Mouse (Mus musculus): ENCODE results near the gene Tnfrsf1a. TPM values are rescaled to one million over a fixed set of nuclear protein-coding genes. Genes with fewer than 3 reads are reported as not detected.

Tnfrsf1a gene
- polyA plus RNA-seq, 1 experiment from 2014 or later = 12.8 TPM

DNA sequence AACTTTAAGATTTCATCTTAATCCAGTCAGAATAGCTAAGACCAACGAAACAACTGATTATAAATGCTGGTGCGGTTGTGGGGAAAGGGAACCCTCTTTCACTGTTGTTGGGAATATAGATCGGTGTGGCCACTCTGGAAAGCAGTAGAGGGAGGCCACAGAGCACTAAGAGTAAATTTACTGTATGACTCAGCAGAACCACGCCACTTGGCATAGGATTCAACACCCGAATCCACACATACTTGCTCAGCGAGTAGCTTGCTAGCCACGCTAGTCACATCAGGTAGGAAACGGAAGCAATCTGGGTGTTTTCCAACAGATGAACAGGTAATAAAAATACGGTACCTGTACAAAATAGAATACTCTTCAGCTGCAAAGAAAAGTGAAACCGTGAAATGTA, 58.5 kb downstream of the Tnfrsf1a start:
- Histone ChIP-seq H3K36me3 (ENCODE audit: poor library complexity, severe bottlenecking) (no peaks in the 10 kb centered on the region), H3K4me1 (no peaks in the 10 kb centered on the region), H3K27ac (no peak overlapping the region), H3K9me3 (replicated peaks) (0 out of 2 replicates have a peak, but pooled peaks cover 3% of the 10 kb centered on the region), H3K4me3 (no peak overlapping the region), H3K9ac (no peak overlapping the region), H3K27me3 (no peaks in the 10 kb centered on the region), H3K4me2 (no peak overlapping the region)
- 93% methylated on average over 10 of the region's 10 CpGs for WGBS
- ATAC-seq = no peak

DNA sequence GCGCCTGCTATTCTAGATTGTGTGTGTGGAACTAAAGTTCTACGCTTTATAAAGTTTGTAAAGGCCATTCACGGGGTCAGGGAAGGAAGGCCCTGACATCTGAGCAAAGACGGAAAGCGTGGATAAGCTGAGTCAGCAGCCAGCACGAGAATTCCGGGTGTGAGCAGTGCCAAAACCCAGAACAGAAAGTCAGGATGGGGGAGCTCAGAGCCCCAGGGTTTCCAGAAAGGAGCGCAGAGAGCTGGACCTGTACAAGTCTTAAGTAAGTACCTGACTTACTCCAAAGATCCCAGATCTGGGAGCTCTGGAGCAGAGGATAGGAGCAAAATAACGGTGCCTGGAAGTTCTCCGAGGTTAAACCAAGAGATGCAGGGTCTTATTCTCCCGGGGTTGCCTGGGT, 61.4 kb downstream of the Tnfrsf1a start:
- ATAC-seq = no peak
- H3K4me3 ChIP-seq = no peak overlapping the region
- H3K4me1 ChIP-seq = no peaks in the 10 kb centered on the region
- H3K4me2 ChIP-seq = no peak overlapping the region
- no peaks in the 10 kb centered on the region for H3K27me3 ChIP-seq
- 77% methylated on average over 11 of the region's 11 CpGs for WGBS
- no peaks in the 10 kb centered on the region for H3K36me3 ChIP-seq (ENCODE audit: poor library complexity, severe bottlenecking)
- 0 out of 2 replicates have a peak, but pooled peaks cover 3% of the 10 kb centered on the region for H3K9me3 ChIP-seq (replicated peaks)
- H3K9ac ChIP-seq = no peak overlapping the region
- H3K27ac ChIP-seq = no peak overlapping the region

DNA sequence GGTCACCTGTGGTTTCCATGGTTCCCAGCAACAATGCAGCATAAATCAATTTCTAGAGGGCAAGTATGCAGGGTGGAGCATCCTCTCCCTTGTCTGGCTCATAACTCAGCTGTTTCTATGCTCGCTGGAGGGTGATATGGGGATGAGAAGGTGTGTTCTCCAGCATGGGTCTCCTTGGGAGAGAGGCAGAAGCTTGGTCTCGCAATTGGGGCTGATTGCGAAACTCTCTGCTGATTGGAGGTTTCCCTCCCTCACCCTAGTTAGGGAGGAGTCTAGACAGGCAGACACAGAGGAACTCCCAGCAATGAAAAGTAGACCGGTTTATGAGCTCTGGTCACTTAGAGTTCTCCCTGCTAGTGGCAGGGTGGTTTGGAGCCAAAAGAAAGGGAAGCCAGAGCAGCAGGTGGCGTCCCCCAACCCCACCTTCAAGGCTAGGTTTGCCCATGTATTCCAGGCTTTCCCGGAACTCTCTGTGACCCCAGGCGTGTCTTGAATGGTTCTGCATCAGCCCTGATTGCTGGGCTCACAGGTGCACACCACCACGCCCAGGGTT, 61.9 kb downstream of the Tnfrsf1a start:
- Histone ChIP-seq H3K27ac (no peak overlapping the region), H3K9ac (no peak overlapping the region), H3K9me3 (replicated peaks) (0 out of 2 replicates have a peak, but pooled peaks cover 3% of the 10 kb centered on the region), H3K4me3 (no peak overlapping the region), H3K27me3 (no peaks in the 10 kb centered on the region), H3K36me3 (ENCODE audit: poor library complexity, severe bottlenecking) (no peaks in the 10 kb centered on the region), H3K4me1 (no peaks in the 10 kb centered on the region), H3K4me2 (no peak overlapping the region)
- WGBS = 66% methylated on average over 8 of the region's 8 CpGs
- ATAC-seq = no peak

DNA sequence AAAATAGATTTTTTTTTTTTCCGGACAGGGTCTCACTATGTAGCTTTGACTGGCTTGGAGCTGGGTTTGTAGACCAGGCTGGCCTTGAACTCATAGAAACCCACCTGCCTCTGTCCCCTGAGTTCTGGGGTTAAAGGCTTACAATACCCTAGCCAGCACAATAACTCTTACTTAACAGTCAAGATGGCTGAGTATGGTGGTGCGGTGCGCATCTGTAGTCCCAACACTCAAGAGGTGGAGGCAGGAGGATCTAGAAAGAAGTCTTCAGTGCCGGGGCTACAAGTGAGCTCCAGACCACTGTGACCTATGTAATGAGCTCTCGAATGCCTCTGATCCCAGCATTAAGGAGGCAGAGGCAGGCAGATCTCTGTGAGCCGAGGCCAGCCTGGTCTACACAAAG, 62.5 kb downstream of the Tnfrsf1a start:
- no peaks in the 10 kb centered on the region for H3K36me3 ChIP-seq (ENCODE audit: poor library complexity, severe bottlenecking)
- H3K4me3 ChIP-seq = no peak overlapping the region
- ATAC-seq = no peak
- H3K4me1 ChIP-seq = no peaks in the 10 kb centered on the region
- H3K9ac ChIP-seq = no peak overlapping the region
- H3K9me3 ChIP-seq (replicated peaks) = 0 out of 2 replicates have a peak, but pooled peaks cover 3% of the 10 kb centered on the region
- no peaks in the 10 kb centered on the region for H3K27me3 ChIP-seq
- WGBS = 95% methylated on average over 6 of the region's 6 CpGs
- H3K27ac ChIP-seq = no peak overlapping the region
- H3K4me2 ChIP-seq = no peak overlapping the region

Other genes starting within 250 kb of the Tnfrsf1a start
- 49.1 and 58.3 TPM in 2 replicates for gene Nop2, start 217.5 kb upstream of the Tnfrsf1a start, polyA plus RNA-seq (2015; fragmentation: Nextera tagmentation; extraction: Ambion mirVana)
- gene Iffo1, start 204.1 kb upstream of the Tnfrsf1a start, polyA plus RNA-seq (2015; fragmentation: Nextera tagmentation; extraction: Ambion mirVana) = 11.9 and 14.4 TPM in 2 replicates
- gene Gapdh, start 182.9 kb upstream of the Tnfrsf1a start, polyA plus RNA-seq (2015; fragmentation: Nextera tagmentation; extraction: Ambion mirVana) = 1,974 and 2,008 TPM in 2 replicates
- gene Ncapd2, start 157.7 kb upstream of the Tnfrsf1a start, polyA plus RNA-seq (2015; fragmentation: Nextera tagmentation; extraction: Ambion mirVana) = 146 and 153 TPM in 2 replicates
- 193 and 202 TPM in 2 replicates for gene Mrpl51, start 157.6 kb upstream of the Tnfrsf1a start, polyA plus RNA-seq (2015; fragmentation: Nextera tagmentation; extraction: Ambion mirVana)
- 5.4 and 6.3 TPM in 2 replicates for gene Vamp1, start 133.8 kb upstream of the Tnfrsf1a start, polyA plus RNA-seq (2015; fragmentation: Nextera tagmentation; extraction: Ambion mirVana)
- gene Tapbpl, start 117.5 kb upstream of the Tnfrsf1a start, polyA plus RNA-seq (2015; fragmentation: Nextera tagmentation; extraction: Ambion mirVana) = 2.2 and 3.1 TPM in 2 replicates
- gene Cd27, start 112.4 kb upstream of the Tnfrsf1a start, polyA plus RNA-seq (2015; fragmentation: Nextera tagmentation; extraction: Ambion mirVana) = 1.5 and 2.0 TPM in 2 replicates
- gene Tuba3a, start 63.3 kb upstream of the Tnfrsf1a start, polyA plus RNA-seq (2015; fragmentation: Nextera tagmentation; extraction: Ambion mirVana) = not detected in 2 replicates
- 10.2 and 12.3 TPM in 2 replicates for gene Ltbr, start 35.5 kb upstream of the Tnfrsf1a start, polyA plus RNA-seq (2015; fragmentation: Nextera tagmentation; extraction: Ambion mirVana)
- 0.13 and 0.26 TPM in 2 replicates for gene Scnn1a, start 28.7 kb upstream of the Tnfrsf1a start, polyA plus RNA-seq (2015; fragmentation: Nextera tagmentation; extraction: Ambion mirVana)
- gene Plekhg6, start 31.4 kb downstream of the Tnfrsf1a start, polyA plus RNA-seq (2015; fragmentation: Nextera tagmentation; extraction: Ambion mirVana) = 0.08 and 0.09 TPM in 2 replicates
- 48.3 and 52.3 TPM in 2 replicates for gene Cd9, start 145.4 kb downstream of the Tnfrsf1a start, polyA plus RNA-seq (2015; fragmentation: Nextera tagmentation; extraction: Ambion mirVana)
- 4.8 and 7.7 TPM in 2 replicates for gene Vwf, start 197.4 kb downstream of the Tnfrsf1a start, polyA plus RNA-seq (2015; fragmentation: Nextera tagmentation; extraction: Ambion mirVana)

Data from forebrain, embryonic 13.5 days (tissue).